Mouse (Mus musculus) stomach, postnatal 0 days (tissue): Measurements from ENCODE around the gene Rtn4.

Experiments used
- CTCF ChIP-seq: IDR thresholded peaks from 2 replicates; pipeline ENCODE4 v1.5.1; 2016; ENCODE audit warnings: antibody characterized with exemption, low read depth, mild to moderate bottlenecking, moderate library complexity
- EP300 ChIP-seq: optimal IDR thresholded peaks from 2 replicates; pipeline ENCODE3; 2016; ENCODE audit warnings: antibody characterized with exemption

GRCm38 (mm10) chr11:29744760-29745430 is 52.1 kb downstream of the Rtn4 start:
- no peak for TF ChIP-seq CTCF
- no peak for TF ChIP-seq EP300
